Mouse (Mus musculus): ENCODE results near the gene Fam172a. TPM values are rescaled to one million over a fixed set of nuclear protein-coding genes. Genes with fewer than 3 reads are reported as not detected.

Fam172a gene
- polyA plus RNA-seq, 1 experiment from 2014 or later: 39.8 TPM

- H3K27me3 ChIP-seq: peaks cover 92% of the 10 kb centered on the region
- H3K9ac ChIP-seq: no peak overlapping the region
- H3K27ac ChIP-seq: no peak overlapping the region
- 4% methylated on average over 3 of the region's 3 CpGs for WGBS
- ATAC-seq (ENCODE audit: insufficient number of reproducible peaks, insufficient read depth, low FRiP score, low TSS enrichment, low read depth): no peak
- peaks cover under 1% of the 10 kb centered on the region for H3K4me1 ChIP-seq
- H3K9me3 ChIP-seq: no peaks in the 10 kb centered on the region
- H3K4me3 ChIP-seq: no peak overlapping the region
- no peaks in the 10 kb centered on the region for H3K36me3 ChIP-seq
- H3K4me2 ChIP-seq: no peak overlapping the region
Measured at GRCm38 (mm10) chr13:78174191-78174590, 472.4 kb downstream of the Fam172a start.

GRCm38 (mm10) chr13:78174891-78175290 lies 473.1 kb downstream of the Fam172a start:
- Histone ChIP-seq H3K4me3 (no peak overlapping the region), H3K27ac (no peak overlapping the region), H3K27me3 (peaks cover 92% of the 10 kb centered on the region), H3K4me2 (no peak overlapping the region), H3K4me1 (peaks cover 8% of the 10 kb centered on the region), H3K36me3 (no peaks in the 10 kb centered on the region), H3K9me3 (no peaks in the 10 kb centered on the region), H3K9ac (no peak overlapping the region)
- no peak for ATAC-seq (ENCODE audit: insufficient number of reproducible peaks, insufficient read depth, low FRiP score, low TSS enrichment, low read depth)
- 10% methylated on average over 1 of the region's 1 CpGs for WGBS

GRCm38 (mm10) chr13:78175821-78176380 lies 474.1 kb downstream of the Fam172a start:
- H3K9ac ChIP-seq: no peak overlapping the region
- H3K4me2 ChIP-seq: no peak overlapping the region
- H3K27me3 ChIP-seq: peaks cover 94% of the 10 kb centered on the region
- no peak overlapping the region for H3K27ac ChIP-seq
- ATAC-seq (ENCODE audit: insufficient number of reproducible peaks, insufficient read depth, low FRiP score, low TSS enrichment, low read depth): no peak
- H3K4me3 ChIP-seq: no peak overlapping the region
- H3K4me1 ChIP-seq: peaks cover 8% of the 10 kb centered on the region
- no peaks in the 10 kb centered on the region for H3K9me3 ChIP-seq
- 2% methylated on average over 8 of the region's 8 CpGs for WGBS
- no peaks in the 10 kb centered on the region for H3K36me3 ChIP-seq

GRCm38 (mm10) chr13:78177381-78177950 lies 475.6 kb downstream of the Fam172a start:
- ATAC-seq (ENCODE audit: insufficient number of reproducible peaks, insufficient read depth, low FRiP score, low TSS enrichment, low read depth): no peak

GRCm38 (mm10) chr13:78178021-78178420 lies 476.2 kb downstream of the Fam172a start:
- peaks cover 96% of the 10 kb centered on the region for H3K27me3 ChIP-seq
- no peak overlapping the region for H3K4me3 ChIP-seq
- peaks cover 22% of the 10 kb centered on the region for H3K4me1 ChIP-seq
- H3K36me3 ChIP-seq: no peaks in the 10 kb centered on the region
- no peak overlapping the region for H3K4me2 ChIP-seq
- no peaks in the 10 kb centered on the region for H3K9me3 ChIP-seq
- no peak overlapping the region for H3K27ac ChIP-seq
- H3K9ac ChIP-seq: no peak overlapping the region
- WGBS: 6% methylated on average over 1 of the region's 1 CpGs
- no peak for ATAC-seq (ENCODE audit: insufficient number of reproducible peaks, insufficient read depth, low FRiP score, low TSS enrichment, low read depth)

More at GRCm38 (mm10) chr13:78177381-78177950, 475.6 kb downstream of the Fam172a start:
- 33% methylated on average over 5 of the region's 5 CpGs for WGBS
- no peaks in the 10 kb centered on the region for H3K36me3 ChIP-seq
- H3K4me2 ChIP-seq: no peak overlapping the region
- H3K27me3 ChIP-seq: peaks cover 96% of the 10 kb centered on the region
- H3K9ac ChIP-seq: no peak overlapping the region
- H3K4me3 ChIP-seq: no peak overlapping the region
- no peak overlapping the region for H3K27ac ChIP-seq
- H3K4me1 ChIP-seq: peaks cover 19% of the 10 kb centered on the region
- no peaks in the 10 kb centered on the region for H3K9me3 ChIP-seq

GRCm38 (mm10) chr13:78178771-78179170 lies 476.9 kb downstream of the Fam172a start:
- Histone ChIP-seq H3K27ac (no peak overlapping the region), H3K27me3 (peaks cover 97% of the 10 kb centered on the region)

GRCm38 (mm10) chr13:78179312-78180097 lies 477.7 kb downstream of the Fam172a start:
- WGBS: 4% methylated on average over 38 of the region's 38 CpGs
- no peak overlapping the region for H3K9ac ChIP-seq

More at GRCm38 (mm10) chr13:78178771-78179170, 476.9 kb downstream of the Fam172a start:
- Histone ChIP-seq H3K4me2 (0 out of 2 replicates have a peak overlapping the region, but pooled peaks have one; percentile 57), H3K4me1 (peaks cover 22% of the 10 kb centered on the region), H3K9ac (no peak overlapping the region), H3K36me3 (no peaks in the 10 kb centered on the region), H3K4me3 (no peak overlapping the region), H3K9me3 (no peaks in the 10 kb centered on the region)
- 11% methylated on average over 5 of the region's 5 CpGs for WGBS
- no peak for ATAC-seq (ENCODE audit: insufficient number of reproducible peaks, insufficient read depth, low FRiP score, low TSS enrichment, low read depth)

GRCm38 (mm10) chr13:78180261-78180660 lies 478.4 kb downstream of the Fam172a start:
- Histone ChIP-seq H3K27ac (no peak overlapping the region), H3K4me3 (no peak overlapping the region), H3K27me3 (peaks cover 97% of the 10 kb centered on the region), H3K4me2 (no peak overlapping the region), H3K9me3 (no peaks in the 10 kb centered on the region), H3K4me1 (peaks cover 30% of the 10 kb centered on the region), H3K9ac (no peak overlapping the region), H3K36me3 (no peaks in the 10 kb centered on the region)
- WGBS: 40% methylated on average over 3 of the region's 3 CpGs
- ATAC-seq (ENCODE audit: insufficient number of reproducible peaks, insufficient read depth, low FRiP score, low TSS enrichment, low read depth): no peak

More at GRCm38 (mm10) chr13:78179312-78180097, 477.7 kb downstream of the Fam172a start:
- no peaks in the 10 kb centered on the region for H3K36me3 ChIP-seq
- 0 out of 2 replicates have a peak, but pooled peaks have one; percentile 37 for ATAC-seq (ENCODE audit: insufficient number of reproducible peaks, insufficient read depth, low FRiP score, low TSS enrichment, low read depth)
- H3K27ac ChIP-seq: no peak overlapping the region
- H3K4me3 ChIP-seq: peak overlapping the region; percentile 37
- H3K4me2 ChIP-seq: peak overlapping the region; percentile 57
- H3K4me1 ChIP-seq: peaks cover 23% of the 10 kb centered on the region
- no peaks in the 10 kb centered on the region for H3K9me3 ChIP-seq
- H3K27me3 ChIP-seq: peaks cover 97% of the 10 kb centered on the region

- Histone ChIP-seq H3K27ac (no peak overlapping the region), H3K4me3 (peak overlapping the region; percentile 25), H3K9me3 (no peaks in the 10 kb centered on the region), H3K4me1 (peaks cover 31% of the 10 kb centered on the region), H3K36me3 (no peaks in the 10 kb centered on the region), H3K9ac (no peak overlapping the region), H3K4me2 (peak overlapping the region; percentile 52), H3K27me3 (peaks cover 97% of the 10 kb centered on the region)
- under 1% methylated on average over 44 of the region's 44 CpGs for WGBS
- ATAC-seq (ENCODE audit: insufficient number of reproducible peaks, insufficient read depth, low FRiP score, low TSS enrichment, low read depth): no peak
Measured at GRCm38 (mm10) chr13:78181071-78181929, 479.5 kb downstream of the Fam172a start.

GRCm38 (mm10) chr13:78181930-78182558 lies 480.2 kb downstream of the Fam172a start:
- 0 out of 2 replicates have a peak overlapping the region, but pooled peaks have one; percentile 39 for H3K27ac ChIP-seq

More at GRCm38 (mm10) chr13:78181930-78182558, 480.2 kb downstream of the Fam172a start:
- under 1% methylated on average over 14 of the region's 14 CpGs for WGBS
- Histone ChIP-seq H3K4me1 (peaks cover 31% of the 10 kb centered on the region), H3K9ac (no peak overlapping the region), H3K4me2 (peak overlapping the region; percentile 52), H3K4me3 (peak overlapping the region; percentile 25), H3K9me3 (no peaks in the 10 kb centered on the region), H3K27me3 (peaks cover 97% of the 10 kb centered on the region), H3K36me3 (no peaks in the 10 kb centered on the region)
- ATAC-seq (ENCODE audit: insufficient number of reproducible peaks, insufficient read depth, low FRiP score, low TSS enrichment, low read depth): no peak
